Mouse (Mus musculus) embryo, embryonic 10.5 days (tissue): ENCODE measurements around the gene Cnot2.
"Not testable (repeated sequence)": the region's sequence is repeated elsewhere in the genome, so short reads cannot be mapped to it uniquely, and the experiment has no call there.

Experiments
- DNase-seq: peaks from one replicate; pipeline ENCODE4 v3.0.0-alpha.2; 2015; ENCODE audit warnings: low spot score

Cnot2 gene

DNA sequence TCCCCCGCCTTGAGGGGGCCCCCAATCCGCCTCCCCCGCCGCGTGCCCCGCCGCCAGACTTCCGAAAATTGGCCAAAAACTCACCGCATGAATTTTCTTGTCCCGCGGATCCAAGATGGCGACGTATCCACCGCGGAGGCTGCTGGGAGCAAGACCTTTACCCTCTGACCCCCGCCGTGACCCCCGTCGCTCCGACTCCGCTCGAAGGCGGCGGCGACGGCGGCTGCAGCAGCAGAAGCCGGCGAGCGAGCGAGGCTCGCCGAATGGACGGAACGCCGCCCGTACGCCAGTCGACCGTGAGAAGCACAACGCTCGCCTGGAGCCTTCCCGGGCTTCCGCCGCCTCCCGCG is at the start of gene Cnot2:
Gene Cnot2 (minus strand): TSS at position 143 of the 350 bp plus-strand sequence.
- DNase-seq, result peak; percentile 93

DNA sequence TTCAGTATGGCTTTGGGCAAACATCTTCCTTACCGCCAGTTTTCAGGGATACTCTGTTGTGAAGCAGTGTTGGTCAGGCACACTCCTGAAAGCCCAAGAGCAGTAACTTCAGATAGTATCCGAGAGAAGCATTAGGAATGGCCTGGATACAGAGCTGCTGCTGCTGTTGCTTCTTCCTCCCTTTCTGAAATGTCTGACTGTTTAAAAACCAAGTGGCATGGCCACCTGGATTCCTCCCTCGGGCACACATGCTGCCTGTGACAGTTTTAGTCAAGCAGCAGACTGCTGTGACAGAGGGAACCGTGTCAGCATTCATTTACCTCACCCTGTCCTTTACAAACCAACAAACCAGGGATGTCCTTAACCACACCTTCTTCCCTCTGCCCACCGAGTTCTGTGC is 47.6 kb upstream of the Cnot2 start:
- DNase-seq, result no peak

DNA sequence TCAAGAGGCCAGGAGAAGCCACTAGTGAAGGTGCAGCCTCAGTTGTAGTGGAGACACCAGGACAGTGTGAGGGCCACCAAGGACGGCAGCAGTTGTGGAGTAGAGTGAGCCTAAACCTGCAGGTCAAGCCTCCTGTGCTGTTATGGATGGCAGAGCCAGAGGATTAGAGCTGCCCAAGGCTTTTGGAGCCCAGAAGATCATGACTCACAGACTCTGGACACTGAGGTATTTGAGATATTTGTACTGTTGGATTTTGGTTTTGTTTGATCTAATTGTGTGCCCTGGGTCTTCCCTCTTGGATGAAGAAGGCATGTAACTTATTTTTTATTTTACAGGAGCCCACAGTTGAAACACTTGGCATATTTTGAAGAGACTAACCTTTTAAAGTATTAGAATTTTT is 44.7 kb upstream of the Cnot2 start:
- DNase-seq, result no peak

DNA sequence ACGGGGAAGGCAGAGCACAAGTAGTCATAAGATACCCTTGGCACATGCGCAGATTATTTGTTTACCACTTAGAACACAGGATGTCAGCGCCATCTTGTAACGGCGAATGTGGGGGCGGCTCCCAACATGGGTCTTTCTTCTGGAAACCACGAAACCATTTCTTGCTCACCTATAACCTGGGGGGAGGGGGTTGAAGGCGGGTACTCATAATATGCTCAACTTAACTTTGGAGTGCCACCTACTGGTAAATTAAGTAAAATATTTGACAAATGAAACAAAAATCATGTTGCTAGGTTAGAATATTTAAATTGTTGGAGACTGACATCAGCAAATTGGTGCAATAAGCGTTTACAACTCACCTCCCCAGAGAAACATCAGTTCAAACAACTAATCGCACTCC is 31.9 kb upstream of the Cnot2 start:
- not testable (repeated sequence) for DNase-seq

DNA sequence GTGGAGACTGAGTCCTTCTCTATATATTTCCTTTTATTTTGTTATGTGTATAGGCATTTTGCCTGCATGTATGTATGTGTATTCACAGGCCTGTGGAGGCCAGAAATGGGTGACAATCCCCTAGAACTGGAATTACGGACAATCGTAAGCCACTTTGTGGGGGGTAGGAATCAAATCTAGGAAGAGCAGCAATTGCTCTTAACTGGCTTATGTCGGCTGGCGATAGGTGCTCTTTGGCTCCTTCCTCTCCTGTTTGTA is 23.5 kb upstream of the Cnot2 start:
- DNase-seq, result no peak

DNA sequence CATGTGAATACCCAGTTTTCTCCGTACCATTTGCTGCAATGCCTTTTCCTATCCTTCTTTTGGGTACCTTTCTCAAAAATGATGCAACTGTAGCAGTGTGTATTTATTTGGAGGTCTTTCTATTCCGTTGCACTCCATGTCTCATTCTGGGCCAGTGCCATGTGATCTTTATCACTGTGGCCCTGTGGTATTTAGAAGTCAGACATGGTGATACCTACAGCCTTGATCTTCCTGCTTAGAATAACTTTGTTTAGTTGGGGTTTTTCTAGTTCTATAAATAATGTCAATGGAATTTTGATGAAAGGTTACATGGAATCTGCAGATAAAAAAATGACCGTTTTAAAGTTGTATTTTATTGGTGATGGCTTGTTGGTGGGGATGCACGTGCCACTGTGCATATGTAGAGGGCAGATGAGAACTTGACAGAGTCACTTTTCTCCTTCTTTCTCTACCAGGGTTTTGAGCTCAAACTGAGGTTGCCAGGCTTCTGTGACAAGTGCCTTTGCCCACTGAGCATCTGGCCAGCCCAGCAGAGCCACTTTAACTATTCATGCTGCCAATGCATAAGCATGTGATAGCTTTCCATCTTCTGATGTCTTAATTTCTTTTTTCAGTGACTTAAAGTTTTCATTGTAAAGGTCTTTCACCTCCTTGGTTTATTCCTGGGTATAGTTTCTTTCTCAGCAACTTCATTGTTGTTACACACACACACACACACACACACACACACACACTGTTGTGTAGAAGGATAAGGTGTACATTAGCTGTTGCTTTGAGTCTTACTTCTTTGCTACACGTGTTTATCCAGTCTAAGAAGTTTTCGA is 23.0 kb upstream of the Cnot2 start:
- no peak for DNase-seq

DNA sequence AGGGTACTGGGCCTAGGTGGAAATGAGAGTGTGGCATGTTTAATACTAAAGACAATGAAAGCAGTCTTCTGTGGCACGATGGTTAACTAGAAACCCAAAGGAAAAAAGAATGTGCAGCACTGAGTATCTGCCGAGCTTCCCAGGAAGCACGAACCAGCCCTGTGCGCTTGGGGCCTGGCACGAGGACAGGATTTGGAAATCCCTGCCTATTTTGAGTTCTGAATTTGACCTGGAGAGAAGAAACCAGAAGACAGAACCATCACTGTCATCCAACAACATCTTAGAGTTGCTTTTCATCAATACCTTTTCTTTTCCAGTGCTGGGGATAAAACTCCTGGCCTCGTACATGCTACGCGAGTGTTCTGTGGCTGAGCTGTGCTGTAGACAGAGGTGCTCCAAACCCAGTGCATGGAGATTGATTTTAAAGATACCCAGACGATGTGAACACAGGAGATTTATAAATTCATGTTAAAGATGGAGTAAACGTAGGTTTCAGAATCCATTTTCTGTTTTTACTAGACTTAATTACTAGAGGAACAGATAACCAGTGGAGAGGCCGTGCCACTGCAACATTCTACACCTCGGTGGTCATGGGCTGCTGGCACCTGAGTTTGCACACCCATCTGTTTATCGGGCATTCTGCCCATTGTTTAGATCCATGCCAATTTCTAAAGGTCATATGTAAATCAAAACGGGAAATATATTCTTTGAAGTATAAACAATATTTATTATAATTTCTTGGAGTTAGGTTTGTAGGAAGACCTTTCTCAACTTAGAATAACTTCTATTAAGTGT is 17.9 kb upstream of the Cnot2 start:
- no peak for DNase-seq

DNA sequence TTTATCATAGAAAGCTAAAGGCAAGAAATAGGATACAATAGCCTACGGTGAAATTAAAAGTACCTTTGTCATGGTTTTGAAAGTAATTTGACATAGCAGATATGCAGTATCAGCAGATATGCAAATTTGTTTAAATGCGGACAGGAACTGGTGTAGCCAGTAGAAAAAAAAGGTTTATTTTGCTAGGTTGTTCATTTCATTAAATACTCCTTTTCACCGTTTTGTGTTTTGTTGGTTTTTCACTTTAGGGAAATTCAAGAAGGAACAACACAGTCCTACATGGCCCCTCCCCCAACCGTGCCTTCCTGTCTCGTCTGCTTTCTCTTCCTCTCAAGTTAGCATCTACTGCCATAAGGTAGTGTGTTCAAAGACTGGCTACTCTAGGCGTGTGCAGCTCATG is 1.4 kb upstream of the Cnot2 start:
- DNase-seq, result peak; percentile 50

DNA sequence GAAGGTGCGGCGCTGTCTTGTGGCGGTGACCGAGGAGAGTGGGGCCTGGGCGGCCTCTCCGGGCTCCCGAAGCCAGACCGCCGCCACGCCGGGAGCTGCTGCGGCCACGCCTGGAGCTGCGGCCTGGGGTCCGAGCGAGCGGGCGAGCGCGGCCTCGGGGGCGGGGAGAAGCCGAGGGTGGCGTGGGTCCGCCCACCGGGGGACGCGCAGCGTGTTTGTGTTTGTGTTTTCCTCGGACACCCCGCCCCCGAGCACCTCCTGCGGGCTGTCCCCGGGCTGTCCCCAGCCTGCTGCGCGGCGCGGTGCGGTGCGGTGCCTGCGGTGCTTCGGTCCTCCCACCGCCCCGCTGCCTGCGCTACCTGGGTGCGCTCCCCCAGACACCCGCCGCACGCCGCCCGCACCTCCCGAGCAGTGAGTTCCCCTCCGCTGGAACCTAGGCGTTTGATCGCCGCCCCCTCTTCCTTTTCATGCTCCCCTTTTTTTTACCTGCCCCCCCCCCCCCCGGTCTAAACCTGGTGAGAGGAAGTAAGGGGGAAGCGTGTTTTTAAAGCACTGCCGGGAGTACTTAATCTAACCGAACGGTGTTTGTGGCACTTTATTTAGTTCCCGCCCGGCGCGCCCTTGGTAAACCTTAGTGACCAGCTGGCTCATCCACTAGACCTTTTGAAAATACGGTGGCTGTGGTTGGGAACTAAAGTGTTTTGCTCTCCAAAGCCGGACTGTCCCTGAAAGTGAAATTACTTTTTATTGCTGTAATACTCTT is 589 bp upstream of the Cnot2 start:
- DNase-seq, result peak; percentile 77

DNA sequence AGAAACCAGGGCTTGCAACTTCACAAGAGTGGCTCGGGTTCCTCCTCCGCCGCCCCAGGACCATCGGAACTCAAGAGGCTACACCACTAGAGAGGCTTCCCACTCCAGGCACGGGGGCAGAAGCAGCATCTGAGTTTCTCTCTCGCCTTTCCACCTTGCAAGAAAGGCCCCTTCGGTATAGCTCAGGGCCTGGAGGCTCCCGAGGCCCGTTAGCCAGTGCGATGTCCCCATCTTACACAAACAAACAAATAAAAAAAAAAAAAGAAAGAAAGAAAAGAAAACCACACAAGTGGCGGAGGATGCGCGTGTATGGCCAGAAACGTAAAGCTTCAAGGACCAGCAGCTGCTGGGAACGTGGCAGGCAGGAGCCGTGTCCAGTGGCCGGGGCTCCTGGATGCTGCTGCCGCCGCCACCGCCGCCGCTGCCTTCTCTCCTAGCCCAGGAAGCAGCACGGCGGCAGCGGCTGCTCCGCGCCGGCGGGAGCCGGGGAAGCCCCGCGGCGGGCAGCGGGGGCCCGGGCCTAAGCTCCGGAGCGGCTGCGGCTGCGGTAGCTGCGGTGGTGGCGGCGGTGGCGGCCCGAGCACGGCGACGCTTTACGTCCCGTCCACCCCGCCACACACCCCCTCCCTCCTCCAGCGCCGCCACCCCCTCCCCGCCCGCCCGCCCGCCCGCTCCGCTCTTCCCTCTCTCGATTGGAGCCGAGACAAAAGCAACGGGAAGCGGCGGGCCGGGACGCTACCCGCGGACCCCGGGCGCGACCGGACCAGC is 536 bp downstream of the Cnot2 start:
- DNase-seq, result peak; percentile 74

DNA sequence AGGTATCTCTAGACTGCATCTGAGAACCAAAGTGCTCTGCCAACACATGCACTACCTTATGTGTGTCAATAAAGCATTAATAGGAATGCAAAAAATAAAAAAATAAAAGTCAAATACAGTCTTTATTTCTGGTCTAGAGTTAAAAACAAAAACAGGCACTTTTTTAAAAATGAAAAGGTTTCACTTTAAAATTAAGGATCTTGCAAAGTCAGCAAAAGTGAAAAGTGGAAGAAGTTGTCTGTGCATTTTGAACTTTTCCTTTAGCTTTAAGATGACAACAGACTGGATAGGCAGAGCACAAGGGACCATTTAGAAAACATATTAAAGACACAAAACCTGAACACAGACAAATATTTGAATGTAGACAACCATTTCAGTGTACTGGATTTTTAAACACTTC is 1.8 kb downstream of the Cnot2 start:
- no peak for DNase-seq

DNA sequence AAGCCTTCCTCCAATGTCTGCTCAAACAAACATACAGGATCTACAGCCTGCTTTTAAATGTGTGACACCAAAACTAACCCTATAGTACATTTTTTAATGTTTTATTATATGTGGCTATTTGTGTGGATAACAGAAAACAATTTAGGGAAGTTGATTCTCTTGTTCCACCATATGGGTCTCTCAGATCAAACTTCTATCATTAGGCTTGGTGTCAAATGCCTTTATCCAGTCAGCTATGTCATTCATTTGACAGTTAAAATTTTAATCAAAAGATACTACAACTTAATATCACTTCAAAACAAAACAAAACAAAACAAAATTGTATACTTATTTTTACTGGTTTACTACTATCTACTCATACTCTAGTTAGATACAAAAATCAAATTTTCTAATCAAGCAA is 2.9 kb downstream of the Cnot2 start:
- DNase-seq, result no peak

DNA sequence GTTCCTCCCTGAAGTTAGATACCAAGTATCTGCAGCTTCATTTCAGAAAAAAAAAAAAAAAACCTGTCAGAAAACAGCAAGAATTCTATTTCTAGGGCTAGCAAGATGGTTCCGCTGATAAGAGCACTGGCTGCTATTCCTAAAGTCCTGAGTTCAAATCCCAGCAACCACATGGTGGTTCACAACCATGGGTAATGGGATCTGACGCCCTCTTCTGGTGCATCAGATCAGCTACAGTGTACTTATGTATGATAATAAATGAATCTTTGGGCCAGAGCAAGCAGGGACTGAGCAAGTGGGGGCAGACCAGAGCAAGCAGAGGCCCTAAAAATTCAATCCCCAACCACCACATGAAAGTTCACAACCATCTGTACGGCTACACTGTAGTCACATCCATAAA is 4.1 kb downstream of the Cnot2 start:
- no peak for DNase-seq

DNA sequence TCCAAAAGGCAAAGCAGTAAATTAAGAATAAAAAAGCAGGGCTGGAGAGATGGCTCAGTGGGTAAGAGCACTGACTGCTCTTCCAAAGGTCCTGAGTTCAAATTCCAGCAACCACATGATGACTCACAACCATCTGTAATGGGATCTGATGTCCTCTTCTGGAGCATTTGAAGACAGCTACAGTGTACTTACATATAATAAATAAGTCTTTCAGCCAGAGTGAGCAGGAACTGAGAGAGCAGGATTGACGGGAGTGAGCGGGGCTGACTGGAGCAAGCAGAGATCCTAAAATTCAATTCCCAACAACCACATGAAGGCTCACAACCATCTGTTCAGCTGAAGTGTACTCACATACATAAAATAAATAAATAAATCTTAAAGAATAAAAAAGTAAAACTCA is 5.2 kb downstream of the Cnot2 start:
- DNase-seq, result not testable (repeated sequence)

DNA sequence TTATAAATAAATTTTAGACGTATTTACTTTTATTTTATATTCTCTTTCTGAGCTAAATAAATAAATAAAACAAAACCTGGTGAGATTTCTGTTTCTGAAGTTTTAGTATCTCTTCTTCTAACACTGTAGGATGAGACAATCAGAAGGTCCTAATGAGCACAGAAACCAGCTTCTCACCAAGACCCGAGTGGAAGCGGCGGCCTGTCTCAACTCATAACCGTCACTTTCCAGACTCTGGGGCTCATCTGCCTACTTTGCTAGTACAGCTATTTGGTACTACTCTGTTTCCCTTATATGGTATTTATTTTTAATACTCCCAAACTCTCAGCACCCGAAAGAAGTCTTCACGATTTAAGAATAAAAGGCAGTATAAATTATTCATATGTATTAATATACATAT is 10.8 kb downstream of the Cnot2 start:
- DNase-seq, result no peak

DNA sequence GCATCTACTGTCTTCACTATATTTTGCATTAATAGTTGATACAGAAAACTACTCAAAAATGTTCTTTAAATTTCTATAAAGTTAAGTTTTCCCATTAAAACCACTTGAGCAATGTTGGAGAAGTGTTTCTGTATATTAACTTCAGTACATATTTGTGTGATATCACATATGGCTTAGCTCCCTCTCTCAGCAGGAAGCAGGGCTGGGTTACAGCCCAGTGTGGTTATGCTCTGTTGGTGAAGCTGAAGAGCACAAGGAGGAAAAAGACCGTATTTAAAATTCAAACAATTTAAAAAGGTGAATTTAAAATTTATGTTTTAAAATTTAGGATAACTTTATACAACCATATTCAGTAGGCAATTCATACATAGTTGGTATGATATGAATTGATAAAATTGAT is 12.8 kb downstream of the Cnot2 start:
- no peak for DNase-seq

DNA sequence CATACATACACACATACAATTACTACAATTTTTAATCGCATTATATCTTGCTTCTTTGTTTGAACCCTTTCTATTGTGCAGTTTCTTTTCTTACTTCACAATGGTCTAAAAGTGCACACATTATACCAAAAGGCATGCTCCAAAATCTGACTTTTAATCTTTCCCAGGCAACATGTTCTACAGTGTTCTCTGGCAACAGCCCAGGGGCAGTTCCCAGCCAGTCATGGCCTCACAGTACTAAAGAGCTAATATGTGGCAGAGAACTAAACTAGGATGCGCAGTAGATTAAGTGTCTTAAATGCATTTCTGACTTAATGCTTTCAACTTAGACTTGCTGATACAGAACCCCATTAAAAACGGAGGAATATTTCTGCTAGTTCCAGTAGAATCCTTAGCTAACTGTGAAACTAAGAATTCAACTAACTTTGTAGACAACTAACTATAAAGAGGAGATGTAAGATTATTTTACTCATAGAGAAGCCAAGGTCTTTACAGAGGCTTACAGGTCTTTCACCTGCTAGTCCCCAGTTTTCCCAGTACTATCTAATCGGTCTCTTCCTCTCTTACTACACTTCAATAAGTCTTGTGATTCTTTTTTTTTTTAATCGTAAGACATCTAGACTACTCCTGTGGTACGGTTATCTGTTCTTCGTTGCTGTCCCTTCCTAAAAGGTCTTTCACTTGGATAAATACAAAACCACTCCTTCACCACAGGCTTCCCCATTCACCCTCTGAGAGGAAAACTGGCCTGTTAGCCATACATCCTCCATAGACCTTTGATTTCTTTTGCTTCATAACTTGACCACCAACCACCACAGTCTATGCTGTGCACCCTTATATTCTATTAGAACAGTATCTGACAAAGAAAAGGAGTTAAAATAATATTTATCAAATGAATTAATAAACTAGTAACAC is 13.6 kb downstream of the Cnot2 start:
- DNase-seq, result no peak

DNA sequence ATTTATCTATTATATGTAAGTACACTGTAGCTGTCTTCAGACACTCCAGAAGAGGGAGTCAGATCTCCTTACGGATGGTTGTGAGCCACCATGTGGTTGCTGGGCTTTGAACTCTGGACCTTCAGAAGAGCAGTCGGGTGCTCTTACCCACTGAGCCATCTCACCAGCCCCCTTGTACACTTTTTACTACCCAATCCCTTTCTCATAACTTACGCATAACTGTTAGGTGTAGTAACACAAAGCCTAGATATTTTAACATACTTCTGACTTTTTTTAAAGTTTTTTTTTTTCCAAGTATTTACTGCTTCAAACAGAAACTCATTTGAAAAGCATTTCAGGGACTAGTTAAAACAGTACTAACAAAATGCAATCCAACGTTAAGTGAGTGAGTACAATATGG is 14.8 kb downstream of the Cnot2 start:
- not testable (repeated sequence) for DNase-seq

DNA sequence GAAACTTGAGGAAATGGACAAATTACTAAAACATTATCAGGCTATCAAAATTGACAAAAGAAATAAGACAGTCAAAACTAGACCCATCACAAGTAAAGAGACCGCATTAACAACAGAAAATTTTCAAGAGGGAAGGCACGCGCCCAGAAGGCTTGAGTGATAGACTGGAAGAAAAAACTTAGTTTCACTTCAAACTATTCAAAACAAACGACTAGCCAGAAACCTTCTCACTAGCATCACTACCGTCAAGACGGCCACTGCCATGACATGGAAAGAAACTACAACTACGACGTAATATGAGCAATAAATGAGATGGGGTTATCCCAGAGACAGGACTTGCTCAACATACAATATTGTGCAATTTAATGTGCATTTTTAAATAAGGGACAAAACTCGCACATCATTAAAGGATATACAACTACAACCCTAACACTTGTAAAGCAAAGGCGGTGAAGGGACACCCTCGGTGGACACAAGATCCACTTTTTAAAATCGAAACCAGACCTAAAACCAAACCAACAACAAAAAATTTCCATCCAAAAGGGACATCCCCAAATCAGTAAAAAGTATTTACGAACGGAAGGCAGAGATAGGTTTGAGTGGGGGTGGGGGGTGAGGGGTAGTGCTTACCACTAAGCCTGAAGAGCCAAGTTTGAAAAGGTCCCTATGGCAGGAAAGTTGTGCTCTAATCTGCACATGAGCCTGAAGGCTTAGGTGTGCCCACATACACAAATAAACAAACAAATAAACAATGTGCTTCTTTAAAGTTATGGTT is 16.3 kb downstream of the Cnot2 start:
- DNase-seq, result no peak

DNA sequence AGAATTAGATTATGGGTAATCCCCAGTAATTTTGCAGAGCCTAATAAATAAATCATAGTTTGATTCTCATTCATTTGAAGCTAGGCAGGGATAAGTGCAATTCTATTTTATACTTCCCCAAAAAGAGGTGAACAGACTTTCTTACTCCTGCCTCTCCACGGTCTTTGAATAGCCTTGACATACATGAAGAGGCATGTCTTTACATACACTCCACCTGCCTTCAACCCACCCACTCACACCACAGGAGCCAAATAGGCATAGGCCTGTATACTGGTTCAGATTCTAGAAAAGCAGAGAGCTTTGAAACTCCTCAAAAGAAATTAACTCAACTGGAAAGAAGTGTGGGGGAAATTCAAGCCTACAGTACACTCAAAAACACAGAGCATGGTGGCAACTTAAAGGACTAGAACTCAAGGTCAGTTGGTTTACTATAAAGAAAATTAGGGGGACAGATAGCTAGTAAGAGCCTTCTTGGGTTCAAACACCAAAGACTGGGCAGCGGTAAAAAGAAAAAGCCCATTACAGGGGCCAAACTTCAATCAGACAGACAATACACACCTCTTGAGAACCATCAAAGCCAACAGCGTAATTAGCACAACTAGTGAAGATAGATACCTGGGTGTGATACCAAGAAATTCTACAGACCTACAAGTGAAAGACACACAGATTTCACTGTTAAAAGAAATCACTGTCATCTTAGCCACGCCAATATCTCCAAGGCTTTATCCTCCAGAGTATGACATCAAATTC is 18.4 kb downstream of the Cnot2 start:
- no peak for DNase-seq
